Mouse (Mus musculus): Measurements from ENCODE around the gene Vegfd. TPM values are rescaled to one million over a fixed set of nuclear protein-coding genes. Genes with fewer than 3 reads are reported as not detected.

Gene Vegfd
- polyA plus RNA-seq (2015; fragmentation: Nextera tagmentation; extraction: Ambion mirVana) = 1.1 and 1.2 TPM in 2 replicates

- no peaks in the 10 kb centered on the region for H3K4me1 ChIP-seq (ENCODE audit: control insufficient read depth, low read depth, low read length)
- H3K27me3 ChIP-seq (ENCODE audit: control insufficient read depth, insufficient read depth, low read depth, low read length) = no peaks in the 10 kb centered on the region
- H3K9ac ChIP-seq (ENCODE audit: low read depth, low read length) = no peak within 1 kb of the TSS
- 22% methylated on average over 3 of the region's 3 CpGs for WGBS (ENCODE audit: insufficient replicate concordance)
- no peak within 1 kb of the TSS for H3K4me3 ChIP-seq (ENCODE audit: low read depth, low read length)
- no peak for ATAC-seq (ENCODE audit: low read depth)
- no peaks in the 10 kb centered on the region for H3K9me3 ChIP-seq (replicated peaks; ENCODE audit: control insufficient read depth, low read length)
- H3K4me2 ChIP-seq (ENCODE audit: low read depth, low read length) = no peak within 1 kb of the TSS
- no peak within 1 kb of the TSS for H3K27ac ChIP-seq (ENCODE audit: low read length)
- H3K36me3 ChIP-seq (ENCODE audit: control insufficient read depth, insufficient read depth) = no peaks in the 10 kb centered on the region
These were observed at the start of gene Vegfd for GRCm38 (mm10) chrX:164373081-164373480. Gene Vegfd (plus strand): TSS chrX:164373378.

- Histone ChIP-seq H3K36me3 (ENCODE audit: control insufficient read depth, insufficient read depth) (no peaks in the 10 kb centered on the region), H3K9me3 (replicated peaks; ENCODE audit: control insufficient read depth, low read length) (no peaks in the 10 kb centered on the region), H3K4me3 (ENCODE audit: low read depth, low read length) (no peak overlapping the region), H3K4me1 (ENCODE audit: control insufficient read depth, low read depth, low read length) (no peaks in the 10 kb centered on the region), H3K4me2 (ENCODE audit: low read depth, low read length) (no peak overlapping the region), H3K9ac (ENCODE audit: low read depth, low read length) (no peak overlapping the region), H3K27ac (ENCODE audit: low read length) (no peak overlapping the region), H3K27me3 (ENCODE audit: control insufficient read depth, insufficient read depth, low read depth, low read length) (no peaks in the 10 kb centered on the region)
- WGBS (ENCODE audit: insufficient replicate concordance) = 55% methylated on average over 4 of the region's 4 CpGs
- no peak for ATAC-seq (ENCODE audit: low read depth)
These were observed 49.7 kb upstream of the Vegfd start for GRCm38 (mm10) chrX:164323391-164323913.

- 74% methylated on average over 2 of the region's 2 CpGs for WGBS (ENCODE audit: insufficient replicate concordance)
- H3K27ac ChIP-seq (ENCODE audit: low read length) = no peak overlapping the region
- no peak overlapping the region for H3K9ac ChIP-seq (ENCODE audit: low read depth, low read length)
- H3K36me3 ChIP-seq (ENCODE audit: control insufficient read depth, insufficient read depth) = no peaks in the 10 kb centered on the region
- ATAC-seq (ENCODE audit: low read depth) = no peak
- H3K4me1 ChIP-seq (ENCODE audit: control insufficient read depth, low read depth, low read length) = no peaks in the 10 kb centered on the region
- no peak overlapping the region for H3K4me3 ChIP-seq (ENCODE audit: low read depth, low read length)
- no peaks in the 10 kb centered on the region for H3K27me3 ChIP-seq (ENCODE audit: control insufficient read depth, insufficient read depth, low read depth, low read length)
- H3K4me2 ChIP-seq (ENCODE audit: low read depth, low read length) = no peak overlapping the region
- no peaks in the 10 kb centered on the region for H3K9me3 ChIP-seq (replicated peaks; ENCODE audit: control insufficient read depth, low read length)
These were observed 42.8 kb upstream of the Vegfd start for GRCm38 (mm10) chrX:164330351-164330750.

GRCm38 (mm10) chrX:164330766-164331165 lies 42.4 kb upstream of the Vegfd start:
- no peak overlapping the region for H3K27ac ChIP-seq (ENCODE audit: low read length)
- H3K9me3 ChIP-seq (replicated peaks; ENCODE audit: control insufficient read depth, low read length) = no peaks in the 10 kb centered on the region
- no peak overlapping the region for H3K4me3 ChIP-seq (ENCODE audit: low read depth, low read length)
- no peaks in the 10 kb centered on the region for H3K4me1 ChIP-seq (ENCODE audit: control insufficient read depth, low read depth, low read length)
- H3K36me3 ChIP-seq (ENCODE audit: control insufficient read depth, insufficient read depth) = no peaks in the 10 kb centered on the region
- H3K27me3 ChIP-seq (ENCODE audit: control insufficient read depth, insufficient read depth, low read depth, low read length) = no peaks in the 10 kb centered on the region
- 56% methylated on average over 3 of the region's 3 CpGs for WGBS (ENCODE audit: insufficient replicate concordance)
- no peak overlapping the region for H3K4me2 ChIP-seq (ENCODE audit: low read depth, low read length)
- no peak for ATAC-seq (ENCODE audit: low read depth)
- H3K9ac ChIP-seq (ENCODE audit: low read depth, low read length) = no peak overlapping the region

- ATAC-seq (ENCODE audit: low read depth) = no peak
- H3K9ac ChIP-seq (ENCODE audit: low read depth, low read length) = no peak overlapping the region
- WGBS (ENCODE audit: insufficient replicate concordance) = 63% methylated on average over 4 of the region's 4 CpGs
These were observed 34.6 kb upstream of the Vegfd start for GRCm38 (mm10) chrX:164338591-164338990.

GRCm38 (mm10) chrX:164345359-164345938 lies 27.7 kb upstream of the Vegfd start:
- H3K36me3 ChIP-seq (ENCODE audit: control insufficient read depth, insufficient read depth) = no peaks in the 10 kb centered on the region
- no peak overlapping the region for H3K27ac ChIP-seq (ENCODE audit: low read length)
- no peak for ATAC-seq (ENCODE audit: low read depth)
- H3K4me1 ChIP-seq (ENCODE audit: control insufficient read depth, low read depth, low read length) = no peaks in the 10 kb centered on the region
- 74% methylated on average over 4 of the region's 4 CpGs for WGBS (ENCODE audit: insufficient replicate concordance)
- H3K4me3 ChIP-seq (ENCODE audit: low read depth, low read length) = no peak overlapping the region
- H3K4me2 ChIP-seq (ENCODE audit: low read depth, low read length) = no peak overlapping the region
- H3K9ac ChIP-seq (ENCODE audit: low read depth, low read length) = no peak overlapping the region
- no peaks in the 10 kb centered on the region for H3K27me3 ChIP-seq (ENCODE audit: control insufficient read depth, insufficient read depth, low read depth, low read length)
- H3K9me3 ChIP-seq (replicated peaks; ENCODE audit: control insufficient read depth, low read length) = no peaks in the 10 kb centered on the region

More at GRCm38 (mm10) chrX:164338591-164338990, 34.6 kb upstream of the Vegfd start:
- Histone ChIP-seq H3K4me2 (ENCODE audit: low read depth, low read length) (no peak overlapping the region), H3K36me3 (ENCODE audit: control insufficient read depth, insufficient read depth) (no peaks in the 10 kb centered on the region), H3K27me3 (ENCODE audit: control insufficient read depth, insufficient read depth, low read depth, low read length) (no peaks in the 10 kb centered on the region), H3K4me3 (ENCODE audit: low read depth, low read length) (no peak overlapping the region), H3K9me3 (replicated peaks; ENCODE audit: control insufficient read depth, low read length) (no peaks in the 10 kb centered on the region), H3K4me1 (ENCODE audit: control insufficient read depth, low read depth, low read length) (no peaks in the 10 kb centered on the region), H3K27ac (ENCODE audit: low read length) (no peak overlapping the region)

GRCm38 (mm10) chrX:164348937-164349336 lies 24.2 kb upstream of the Vegfd start:
- no peak overlapping the region for H3K4me3 ChIP-seq (ENCODE audit: low read depth, low read length)
- H3K27me3 ChIP-seq (ENCODE audit: control insufficient read depth, insufficient read depth, low read depth, low read length) = no peaks in the 10 kb centered on the region
- 67% methylated on average over 3 of the region's 3 CpGs for WGBS (ENCODE audit: insufficient replicate concordance)
- no peaks in the 10 kb centered on the region for H3K4me1 ChIP-seq (ENCODE audit: control insufficient read depth, low read depth, low read length)
- no peak for ATAC-seq (ENCODE audit: low read depth)
- no peak overlapping the region for H3K27ac ChIP-seq (ENCODE audit: low read length)
- no peaks in the 10 kb centered on the region for H3K36me3 ChIP-seq (ENCODE audit: control insufficient read depth, insufficient read depth)
- H3K9me3 ChIP-seq (replicated peaks; ENCODE audit: control insufficient read depth, low read length) = no peaks in the 10 kb centered on the region
- H3K4me2 ChIP-seq (ENCODE audit: low read depth, low read length) = no peak overlapping the region
- H3K9ac ChIP-seq (ENCODE audit: low read depth, low read length) = no peak overlapping the region

- no peaks in the 10 kb centered on the region for H3K9me3 ChIP-seq (replicated peaks; ENCODE audit: control insufficient read depth, low read length)
- no peaks in the 10 kb centered on the region for H3K27me3 ChIP-seq (ENCODE audit: control insufficient read depth, insufficient read depth, low read depth, low read length)
- no peak for ATAC-seq (ENCODE audit: low read depth)
- H3K36me3 ChIP-seq (ENCODE audit: control insufficient read depth, insufficient read depth) = no peaks in the 10 kb centered on the region
- no peak overlapping the region for H3K9ac ChIP-seq (ENCODE audit: low read depth, low read length)
- no peaks in the 10 kb centered on the region for H3K4me1 ChIP-seq (ENCODE audit: control insufficient read depth, low read depth, low read length)
- WGBS (ENCODE audit: insufficient replicate concordance) = 74% methylated on average over 4 of the region's 4 CpGs
- H3K4me3 ChIP-seq (ENCODE audit: low read depth, low read length) = no peak overlapping the region
- no peak overlapping the region for H3K27ac ChIP-seq (ENCODE audit: low read length)
- H3K4me2 ChIP-seq (ENCODE audit: low read depth, low read length) = no peak overlapping the region
These were observed 7.9 kb upstream of the Vegfd start for GRCm38 (mm10) chrX:164365153-164365865.

GRCm38 (mm10) chrX:164370576-164370975 lies 2.6 kb upstream of the Vegfd start:
- Histone ChIP-seq H3K4me1 (ENCODE audit: control insufficient read depth, low read depth, low read length) (no peaks in the 10 kb centered on the region), H3K36me3 (ENCODE audit: control insufficient read depth, insufficient read depth) (no peaks in the 10 kb centered on the region), H3K4me3 (ENCODE audit: low read depth, low read length) (no peak overlapping the region), H3K9me3 (replicated peaks; ENCODE audit: control insufficient read depth, low read length) (no peaks in the 10 kb centered on the region), H3K9ac (ENCODE audit: low read depth, low read length) (no peak overlapping the region), H3K27ac (ENCODE audit: low read length) (no peak overlapping the region), H3K4me2 (ENCODE audit: low read depth, low read length) (no peak overlapping the region), H3K27me3 (ENCODE audit: control insufficient read depth, insufficient read depth, low read depth, low read length) (no peaks in the 10 kb centered on the region)
- 63% methylated on average over 3 of the region's 3 CpGs for WGBS (ENCODE audit: insufficient replicate concordance)
- no peak for ATAC-seq (ENCODE audit: low read depth)

Measured in liver, embryonic 16.5 days (tissue).